ENCODE assay signal across 17 mouse cellular contexts in the genomic region with DNA sequence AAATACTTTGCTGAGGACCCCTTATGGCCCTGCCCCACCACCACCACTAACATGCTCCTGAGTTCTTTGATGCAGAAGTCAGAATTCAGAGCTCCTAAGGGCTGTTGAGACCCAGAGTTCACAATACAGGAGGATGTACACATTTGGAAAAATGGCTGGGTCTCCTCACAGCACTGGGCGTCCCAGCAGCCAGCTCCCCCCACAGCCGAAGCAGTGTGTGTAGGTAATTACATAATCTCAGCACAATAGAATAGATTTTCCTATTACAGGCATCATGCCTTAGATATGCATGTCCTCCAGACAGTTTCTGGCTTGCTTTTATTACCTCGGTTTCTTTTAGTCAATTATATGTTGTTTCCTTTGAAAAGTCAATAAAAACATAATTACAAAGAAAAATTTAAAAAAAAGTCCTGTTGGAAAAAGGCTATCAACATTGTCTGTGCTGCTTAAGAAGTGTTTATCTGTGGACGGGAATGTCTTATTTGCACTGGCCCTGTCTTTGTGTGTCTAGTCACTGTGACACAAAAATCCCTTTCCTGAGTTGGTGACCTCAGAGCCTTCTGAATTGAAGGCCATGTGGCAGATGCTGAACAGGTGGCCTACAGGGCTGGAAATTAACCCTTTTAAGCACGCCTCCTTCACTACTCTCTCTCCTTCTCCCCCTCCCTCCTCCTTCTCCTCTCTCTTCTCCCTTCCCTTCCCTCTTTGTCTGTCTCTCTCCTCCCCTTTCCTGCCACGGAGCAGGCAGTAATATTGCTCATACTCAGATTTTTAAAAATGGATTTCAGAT.
A peak's percentile ranks its signal among the peaks of the same experiment; 100 is the strongest.
DNase-seq lines count a peak whose midpoint lies in the region; ATAC-seq and TF ChIP-seq lines count a peak whose summit lies in the region.
"Had no signal": no experiment of that assay in that cellular context is flagged by ENCODE, and none has a peak within 500 bp of the region (broad histone marks: within the 10 kb centered on the region; RNA-seq: fewer than 3 reads in every experiment).

No protein-coding gene starts in this region.

- H3K4me1 ChIP-seq in limb, embryonic 11.5 days (ENCODE audit: control insufficient read depth, insufficient read depth, low read length), result peaks cover 4% of the 10 kb centered on the region; the same call in 1 of the 2 replicates
- H3K4me1 ChIP-seq in limb, embryonic 10.5 days, result peaks cover 24% of the 10 kb centered on the region
- 0 out of 2 replicates have a peak, but pooled peaks cover 4% of the 10 kb centered on the region for H3K4me1 ChIP-seq in forebrain, embryonic 11.5 days (replicated peaks; ENCODE audit: control insufficient read depth, insufficient read depth, low read length)
- H3K4me1 ChIP-seq in hindbrain, postnatal 0 days (ENCODE audit: insufficient read depth, low read length), result no peaks in the 10 kb centered on the region
- H3K4me1 ChIP-seq in intestine, postnatal 0 days (replicated peaks; ENCODE audit: control insufficient read depth, insufficient read depth, low read length), result no peaks in the 10 kb centered on the region

- no peaks in the 10 kb centered on the region for H3K27me3 ChIP-seq in limb, embryonic 11.5 days (ENCODE audit: control insufficient read depth, insufficient read depth, low read length)
- no peaks in the 10 kb centered on the region; the same call in 1 of the 2 replicates for H3K27me3 ChIP-seq in limb, embryonic 10.5 days (ENCODE audit: low read depth, poor library complexity, severe bottlenecking)
- no peaks in the 10 kb centered on the region for H3K27me3 ChIP-seq in forebrain, embryonic 11.5 days (ENCODE audit: control insufficient read depth, insufficient read depth, low read length)
- H3K27me3 ChIP-seq in hindbrain, postnatal 0 days (ENCODE audit: insufficient read depth, low read length), result no peaks in the 10 kb centered on the region
- no peaks in the 10 kb centered on the region for H3K27me3 ChIP-seq in intestine, postnatal 0 days (replicated peaks; ENCODE audit: control insufficient read depth, insufficient read depth, low read length)
- H3K27me3 ChIP-seq: limb, embryonic 15.5 days had no signal

- no peak for TF ChIP-seq CTCF in hindbrain, postnatal 0 days (IDR thresholded peaks at IDR 0.05; ENCODE audit: low read depth)
- no peak for TF ChIP-seq CTCF in intestine, postnatal 0 days (IDR thresholded peaks at IDR 0.05; ENCODE audit: low read depth)

- DNase-seq in limb, embryonic 11.5 days (ENCODE audit: low spot score), result peak; percentile 22
- DNase-seq in limb, embryonic 10.5 days (ENCODE audit: low spot score), result no peak
- no peak for DNase-seq in forebrain, embryonic 11.5 days (ENCODE audit: low spot score)
- DNase-seq in hindbrain, postnatal 0 days (ENCODE audit: low spot score), result peak; percentile 15
- no peak for DNase-seq in urinary bladder, adult 2 months (ENCODE audit: low spot score)
- DNase-seq: adrenal gland, postnatal 14 days; B cell, adult 2 months; cerebellum, postnatal 14 days; heart, adult 11 months; heart, postnatal 14 days; kidney, adult 11 months; kidney, postnatal 4 days; lung, adult 2 months; thymus, postnatal 25 days had no signal

- no peak for ATAC-seq in limb, embryonic 11.5 days (ENCODE audit: insufficient number of reproducible peaks, low FRiP score, low TSS enrichment, low read depth)
- peak; percentile 55; the same call in 1 of the 2 replicates for ATAC-seq in forebrain, embryonic 11.5 days (replicated peaks; ENCODE audit: low FRiP score)
- no peak for ATAC-seq in hindbrain, postnatal 0 days
- no peak for ATAC-seq in intestine, postnatal 0 days
- ATAC-seq in CD4-positive, CD25-positive, alpha-beta regulatory T cell, adult 4 months, result no peak

- H3K36me3 ChIP-seq in limb, embryonic 11.5 days (ENCODE audit: control insufficient read depth, insufficient read depth, low read length), result no peaks in the 10 kb centered on the region
- no peaks in the 10 kb centered on the region for H3K36me3 ChIP-seq in limb, embryonic 10.5 days
- H3K36me3 ChIP-seq in forebrain, embryonic 11.5 days (ENCODE audit: control insufficient read depth, insufficient read depth, low read length), result no peaks in the 10 kb centered on the region
- H3K36me3 ChIP-seq in hindbrain, postnatal 0 days (ENCODE audit: insufficient read depth, low read length), result no peaks in the 10 kb centered on the region
- H3K36me3 ChIP-seq in intestine, postnatal 0 days (ENCODE audit: control insufficient read depth, insufficient read depth), result no peaks in the 10 kb centered on the region
- H3K36me3 ChIP-seq: limb, embryonic 15.5 days had no signal

- no peak overlapping the region for H3K4me3 ChIP-seq in limb, embryonic 11.5 days (ENCODE audit: low read depth, low read length)
- H3K4me3 ChIP-seq in limb, embryonic 10.5 days, result no peak overlapping the region
- no peak overlapping the region for H3K4me3 ChIP-seq in forebrain, embryonic 11.5 days (ENCODE audit: low read depth, low read length)
- no peak overlapping the region for H3K4me3 ChIP-seq in hindbrain, postnatal 0 days (ENCODE audit: low read length)
- no peak overlapping the region for H3K4me3 ChIP-seq in intestine, postnatal 0 days (ENCODE audit: low read depth, low read length)
- H3K4me3 ChIP-seq: limb, embryonic 15.5 days had no signal

- H3K27ac ChIP-seq in limb, embryonic 11.5 days (replicated peaks; ENCODE audit: low read depth, low read length), result no peak overlapping the region
- H3K27ac ChIP-seq in limb, embryonic 10.5 days, result no peak overlapping the region
- no peak overlapping the region for H3K27ac ChIP-seq in forebrain, embryonic 11.5 days (ENCODE audit: low read depth, low read length)
- no peak overlapping the region for H3K27ac ChIP-seq in hindbrain, postnatal 0 days
- H3K27ac ChIP-seq in intestine, postnatal 0 days (ENCODE audit: low read depth, low read length), result no peak overlapping the region
- H3K27ac ChIP-seq: limb, embryonic 15.5 days had no signal

- H3K9ac ChIP-seq in limb, embryonic 11.5 days (ENCODE audit: low read length), result no peak overlapping the region
- no peak overlapping the region for H3K9ac ChIP-seq in forebrain, embryonic 11.5 days (ENCODE audit: low read length)
- H3K9ac ChIP-seq in hindbrain, postnatal 0 days (replicated peaks; ENCODE audit: low read length), result no peak overlapping the region
- no peak overlapping the region for H3K9ac ChIP-seq in intestine, postnatal 0 days (ENCODE audit: low read depth, low read length)
- H3K9ac ChIP-seq: limb, embryonic 15.5 days had no signal

- no peak overlapping the region for H3K4me2 ChIP-seq in limb, embryonic 11.5 days (ENCODE audit: low read depth, severe bottlenecking)
- no peak overlapping the region for H3K4me2 ChIP-seq in forebrain, embryonic 11.5 days (ENCODE audit: low read depth, low read length, severe bottlenecking)
- no peak overlapping the region for H3K4me2 ChIP-seq in hindbrain, postnatal 0 days (ENCODE audit: low read depth, low read length)
- no peak overlapping the region for H3K4me2 ChIP-seq in intestine, postnatal 0 days (replicated peaks; ENCODE audit: low read depth)
- H3K4me2 ChIP-seq: limb, embryonic 15.5 days had no signal

- H3K9me3 ChIP-seq in limb, embryonic 11.5 days (ENCODE audit: control insufficient read depth, low read length), result no peaks in the 10 kb centered on the region
- no peaks in the 10 kb centered on the region for H3K9me3 ChIP-seq in limb, embryonic 10.5 days (replicated peaks)
- no peaks in the 10 kb centered on the region for H3K9me3 ChIP-seq in forebrain, embryonic 11.5 days (ENCODE audit: control insufficient read depth, low read length)
- H3K9me3 ChIP-seq in hindbrain, postnatal 0 days (ENCODE audit: low read length), result no peaks in the 10 kb centered on the region
- no peaks in the 10 kb centered on the region for H3K9me3 ChIP-seq in intestine, postnatal 0 days (ENCODE audit: control insufficient read depth)
- H3K9me3 ChIP-seq: limb, embryonic 15.5 days had no signal

- 46% methylated on average over 6 of the region's 6 CpGs for WGBS in limb, embryonic 11.5 days
- 53% methylated on average over 6 of the region's 6 CpGs for WGBS in limb, embryonic 10.5 days
- WGBS in forebrain, embryonic 11.5 days, result 35% methylated on average over 6 of the region's 6 CpGs
- WGBS in hindbrain, postnatal 0 days, result 40% methylated on average over 6 of the region's 6 CpGs
- WGBS in intestine, postnatal 0 days, result 35% methylated on average over 6 of the region's 6 CpGs

Comparison
In these comparisons a context has a peak if more than half of its experiments do, and no peak if none do; other contexts are left out.
1. DNase-seq: peak in limb, embryonic 11.5 days (single experiment) and hindbrain, postnatal 0 days (single experiment); none in limb, embryonic 10.5 days (single experiment), forebrain, embryonic 11.5 days (single experiment) and urinary bladder, adult 2 months (single experiment).